Mouse (Mus musculus) stomach, postnatal 0 days (tissue): ENCODE results near the gene Pyy. TPM values are rescaled to one million over a fixed set of nuclear protein-coding genes. Genes with fewer than 3 reads are reported as not detected.

Source experiments
- ATAC-seq: fragments of 200-750 bp; cut with Nextera tagmentation; 2 replicates; pipeline ENCODE4 v1.8.0; 2017; ENCODE audit not compliant: low FRiP score, low TSS enrichment
- DNase-seq: peaks from one replicate; pipeline ENCODE4 v3.0.0-alpha.2; 2016; ENCODE audit warnings: low spot score
- H3K27ac ChIP-seq: fragments of 300-500 bp; sonication (generic); replicated peaks from 2 replicates; pipeline ENCODE4 v1.5.1; 2014; ENCODE audit warnings: mild to moderate bottlenecking, control low read depth
- H3K27me3 ChIP-seq: fragments of 300-500 bp; sonication (generic); 2 replicates; pipeline ENCODE4 v1.6.1; 2014; ENCODE audit warnings: low read length; ENCODE audit not compliant: control insufficient read depth, insufficient read depth
- H3K36me3 ChIP-seq: fragments of 300-500 bp; sonication (generic); 2 replicates; pipeline ENCODE4 v1.6.1; 2014; ENCODE audit warnings: low read length, mixed read lengths; ENCODE audit not compliant: control insufficient read depth, insufficient read depth
- H3K4me1 ChIP-seq: fragments of 300-500 bp; sonication (generic); replicated peaks from 2 replicates; pipeline ENCODE4 v1.6.1; 2014; ENCODE audit warnings: antibody characterized with exemption; ENCODE audit not compliant: control insufficient read depth, insufficient read depth
- H3K4me2 ChIP-seq: fragments of 300-500 bp; sonication (generic); replicated peaks from 2 replicates; pipeline ENCODE4 v1.6.1; 2014; ENCODE audit warnings: low read depth, mild to moderate bottlenecking, control low read depth, moderate library complexity
- H3K4me3 ChIP-seq: fragments of 300-500 bp; sonication (generic); 2 replicates; pipeline ENCODE4 v1.5.1; 2014; ENCODE audit warnings: low read depth, low read length, control low read depth
- H3K9ac ChIP-seq: fragments of 300-500 bp; sonication (generic); 2 replicates; pipeline ENCODE4 v1.6.1; 2014; ENCODE audit warnings: mild to moderate bottlenecking, low read length, control low read depth, mixed read lengths
- H3K9me3 ChIP-seq: fragments of 300-500 bp; sonication (generic); 2 replicates; pipeline ENCODE4 v1.6.1; 2016; ENCODE audit warnings: low read length; ENCODE audit not compliant: control insufficient read depth
- CTCF ChIP-seq: IDR thresholded peaks from 2 replicates; pipeline ENCODE4 v1.5.1; 2016; ENCODE audit warnings: antibody characterized with exemption, low read depth, mild to moderate bottlenecking, moderate library complexity
- EP300 ChIP-seq: optimal IDR thresholded peaks from 2 replicates; pipeline ENCODE3; 2016; ENCODE audit warnings: antibody characterized with exemption
- WGBS: fragments of 180-500 bp; shearing (Covaris S2); extraction: QIAGEN DNeasy Blood & Tissue Kit; methylation state at CpG from one replicate; pipeline ENCODE4 v1.1.7; 2014; 5-methylcytosine and 5-hydroxymethylcytosine counted together
- polyA plus RNA-seq: library from polyadenylated mRNA; unstranded; fragments of >200 nt; fragmentation: Nextera tagmentation; extraction: Ambion mirVana; gene quantifications from 2 replicates; pipeline ENCODE4 v1.2.1, GENCODE M21; 2015

The Pyy gene
- 63.0 and 64.3 TPM in 2 replicates for polyA plus RNA-seq

DNA sequence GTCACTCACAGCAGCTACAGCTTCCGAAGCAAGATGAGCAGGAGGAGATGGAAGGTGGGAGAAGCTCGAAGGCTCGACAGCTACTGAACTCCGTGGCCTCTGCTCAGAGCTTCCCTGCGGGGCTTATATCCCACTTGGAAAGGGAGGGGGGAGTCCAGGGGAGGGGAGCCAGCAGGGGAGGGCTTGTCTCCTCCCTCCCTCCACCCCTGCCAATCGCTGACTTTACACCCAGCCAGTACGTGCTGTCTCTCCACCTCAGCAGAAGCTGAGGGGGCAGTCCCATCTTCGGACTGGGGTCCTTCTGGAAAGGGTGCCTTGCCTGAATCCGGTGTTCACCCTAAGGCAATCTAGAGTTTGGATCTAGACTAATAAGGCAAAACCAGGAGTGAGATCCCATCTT is at the start of gene Pyy:
Pyy (minus strand) TSS at position 101 of the 400 bp plus-strand sequence.
- H3K27me3 ChIP-seq, result peaks cover 13% of the 10 kb centered on the region
- H3K9ac ChIP-seq, result no peak within 1 kb of the TSS
- no peaks in the 10 kb centered on the region for H3K9me3 ChIP-seq
- H3K4me2 ChIP-seq, result no peak within 1 kb of the TSS; the same call in 1 of the 2 replicates
- H3K4me3 ChIP-seq, result peak within 1 kb of the TSS; percentile 10; the same call in 1 of the 2 replicates
- no peaks in the 10 kb centered on the region for H3K4me1 ChIP-seq
- H3K27ac ChIP-seq, result no peak within 1 kb of the TSS
- 9% methylated on average over 9 of the region's 9 CpGs for WGBS
- TF ChIP-seq EP300 (no peak), CTCF (no peak)
- H3K36me3 ChIP-seq, result no peaks in the 10 kb centered on the region
- DNase-seq (no peak), ATAC-seq (no peak)

DNA sequence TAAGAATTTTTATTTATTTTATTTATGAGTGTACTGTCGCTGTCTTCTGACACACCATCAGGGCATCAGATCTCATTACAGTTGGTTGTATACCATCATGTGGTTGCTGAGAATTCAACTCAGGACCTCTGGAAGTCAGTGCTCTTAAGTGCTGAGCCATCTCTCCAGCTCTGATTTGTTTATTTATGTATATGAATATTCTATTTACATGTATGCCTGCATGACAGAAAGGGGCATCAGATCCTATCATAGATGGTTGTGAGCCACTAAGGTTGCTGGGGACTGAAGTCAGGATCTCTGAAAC is 49.1 kb upstream of the Pyy start:
- ATAC-seq (0 out of 2 replicates have a peak, but pooled peaks have one; percentile 0), DNase-seq (no peak)
- H3K27me3 ChIP-seq, result no peaks in the 10 kb centered on the region
- no peak overlapping the region for H3K9ac ChIP-seq
- H3K4me1 ChIP-seq, result no peaks in the 10 kb centered on the region
- TF ChIP-seq EP300 (no peak), CTCF (no peak)
- WGBS, result 9% methylated on average over 1 of the region's 1 CpGs
- peak overlapping the region; percentile 68; the same call in 1 of the 2 replicates for H3K4me3 ChIP-seq
- no peak overlapping the region for H3K27ac ChIP-seq
- H3K36me3 ChIP-seq, result 0 out of 2 replicates have a peak, but pooled peaks cover 2% of the 10 kb centered on the region
- H3K4me2 ChIP-seq, result peak overlapping the region; percentile 92; the same call in 1 of the 2 replicates
- H3K9me3 ChIP-seq, result no peaks in the 10 kb centered on the region

DNA sequence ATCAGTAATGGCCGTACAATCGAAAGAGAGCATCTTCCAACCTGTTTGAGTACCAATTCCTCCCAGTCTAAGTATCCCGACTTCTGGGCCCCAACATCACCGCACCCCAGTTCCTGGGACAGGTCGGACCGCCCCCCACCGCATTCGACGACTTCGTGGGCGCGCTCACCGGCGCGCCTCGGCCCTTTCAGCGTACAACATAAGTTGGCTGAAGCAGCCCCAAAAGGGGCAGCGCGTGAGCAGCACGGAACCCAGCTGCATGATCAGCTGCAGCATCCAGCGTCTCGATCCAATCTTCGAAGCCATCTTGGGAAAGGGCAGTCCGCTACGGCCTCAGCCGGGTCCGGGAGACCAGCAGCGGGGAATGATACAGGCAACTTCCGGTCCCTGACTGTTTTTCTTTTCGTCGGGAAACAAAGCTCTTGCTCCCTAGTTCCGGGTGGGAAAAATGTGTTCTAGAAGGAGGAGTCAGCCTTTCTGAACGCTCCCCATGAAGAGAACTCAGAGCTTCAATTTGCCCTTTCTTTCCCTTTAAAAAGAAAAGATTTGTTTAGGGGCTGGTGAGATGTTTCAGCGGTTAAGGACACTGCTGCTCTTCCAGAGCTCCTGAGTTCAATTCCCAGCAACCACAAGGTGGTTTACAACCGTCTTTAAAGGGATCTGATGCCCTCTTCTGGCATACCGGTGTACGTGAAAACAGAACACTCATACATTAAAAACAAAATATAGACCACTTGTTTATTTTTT is 48.6 kb upstream of the Pyy start, which contains the start of gene Tmem101:
Tmem101 (minus strand) TSS at position 366 of the 747 bp plus-strand sequence.
- Histone ChIP-seq H3K9me3 (no peaks in the 10 kb centered on the region), H3K4me3 (peak within 1 kb of the TSS; percentile 68), H3K4me2 (peak within 1 kb of the TSS; percentile 92), H3K27me3 (no peaks in the 10 kb centered on the region), H3K27ac (peak within 1 kb of the TSS; percentile 67), H3K9ac (peak within 1 kb of the TSS; percentile 71), H3K4me1 (no peaks in the 10 kb centered on the region), H3K36me3 (0 out of 2 replicates have a peak, but pooled peaks cover 2% of the 10 kb centered on the region)
- peak; percentile 87 for ATAC-seq
- peak; percentile 63 for TF ChIP-seq CTCF
- TF ChIP-seq EP300, result no peak
- peak; percentile 91 for DNase-seq
- under 1% methylated on average over 37 of the region's 37 CpGs for WGBS

DNA sequence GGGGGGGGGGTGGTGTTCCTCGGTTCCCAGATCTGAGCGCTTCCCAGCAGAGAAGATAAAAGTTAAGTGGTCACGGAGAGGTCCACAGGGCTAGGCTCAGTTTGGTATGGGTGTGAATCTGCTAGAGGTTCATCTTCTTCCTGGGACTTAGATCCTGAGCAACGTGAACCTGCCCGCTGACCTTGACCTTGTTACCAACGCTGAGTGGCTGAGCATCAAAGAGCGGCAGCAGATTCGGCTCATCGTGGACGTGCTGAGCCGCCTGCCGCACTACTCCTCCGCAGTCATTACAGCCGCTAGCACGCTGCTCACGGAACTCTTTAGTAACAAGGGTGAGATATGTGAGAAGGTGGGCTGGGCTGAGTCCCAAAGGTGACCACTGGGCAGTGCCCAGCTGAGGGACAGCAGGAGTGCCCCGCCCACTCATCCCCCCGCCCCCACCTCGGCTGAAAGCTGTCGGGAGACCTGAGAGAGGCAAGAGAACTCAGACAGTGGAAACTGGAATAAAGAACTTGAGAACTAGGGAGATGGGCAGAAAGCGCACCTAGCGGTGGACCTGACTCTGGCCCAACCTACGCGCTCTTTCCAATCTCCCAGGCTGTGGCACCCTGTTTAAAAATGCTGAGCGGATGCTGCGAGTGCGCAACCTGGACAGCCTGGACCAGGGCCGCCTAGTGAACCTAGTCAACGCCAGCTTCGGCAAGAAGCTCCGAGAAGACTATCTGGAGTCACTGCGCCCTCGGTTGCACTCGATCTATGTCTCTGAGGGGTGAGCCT is 39.8 kb upstream of the Pyy start:
- no peak for DNase-seq
- H3K4me1 ChIP-seq, result no peaks in the 10 kb centered on the region
- no peak overlapping the region for H3K9ac ChIP-seq
- H3K9me3 ChIP-seq, result no peaks in the 10 kb centered on the region
- no peak for ATAC-seq
- H3K4me3 ChIP-seq, result no peak overlapping the region
- H3K4me2 ChIP-seq, result no peak overlapping the region
- H3K36me3 ChIP-seq, result no peaks in the 10 kb centered on the region
- TF ChIP-seq CTCF, result peak; percentile 25; the same call in 1 of the 2 replicates
- TF ChIP-seq EP300, result no peak
- H3K27ac ChIP-seq, result no peak overlapping the region
- peaks cover 24% of the 10 kb centered on the region for H3K27me3 ChIP-seq
- WGBS, result 15% methylated on average over 34 of the region's 34 CpGs

DNA sequence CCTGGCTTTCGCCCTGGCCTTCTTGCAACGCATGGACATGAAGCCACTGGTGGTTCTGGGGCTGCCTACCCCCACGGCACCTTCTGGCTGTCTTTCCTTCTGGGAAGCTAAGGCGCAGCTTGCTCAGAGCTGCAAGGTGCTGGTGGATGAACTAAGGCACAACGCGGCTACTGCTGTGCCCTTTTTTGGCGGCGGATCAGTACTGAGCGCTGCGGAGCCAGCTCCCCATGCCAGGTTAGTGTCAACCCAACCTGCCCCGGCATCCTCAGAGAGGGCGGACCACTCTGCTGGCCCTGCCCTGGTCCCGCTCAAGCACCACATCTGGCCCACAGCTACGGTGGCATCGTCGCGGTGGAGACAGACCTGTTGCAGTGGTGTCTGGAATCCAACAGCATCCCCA is 38.9 kb upstream of the Pyy start:
- no peak for TF ChIP-seq CTCF
- no peak for TF ChIP-seq EP300
- Histone ChIP-seq H3K27me3 (peaks cover 24% of the 10 kb centered on the region), H3K9me3 (no peaks in the 10 kb centered on the region), H3K4me1 (no peaks in the 10 kb centered on the region), H3K27ac (no peak overlapping the region), H3K4me3 (no peak overlapping the region), H3K36me3 (no peaks in the 10 kb centered on the region), H3K4me2 (no peak overlapping the region), H3K9ac (no peak overlapping the region)
- DNase-seq (no peak), ATAC-seq (no peak)
- 16% methylated on average over 17 of the region's 17 CpGs for WGBS
